8 mouse cellular contexts compared by ENCODE assay signal in the genomic region with DNA sequence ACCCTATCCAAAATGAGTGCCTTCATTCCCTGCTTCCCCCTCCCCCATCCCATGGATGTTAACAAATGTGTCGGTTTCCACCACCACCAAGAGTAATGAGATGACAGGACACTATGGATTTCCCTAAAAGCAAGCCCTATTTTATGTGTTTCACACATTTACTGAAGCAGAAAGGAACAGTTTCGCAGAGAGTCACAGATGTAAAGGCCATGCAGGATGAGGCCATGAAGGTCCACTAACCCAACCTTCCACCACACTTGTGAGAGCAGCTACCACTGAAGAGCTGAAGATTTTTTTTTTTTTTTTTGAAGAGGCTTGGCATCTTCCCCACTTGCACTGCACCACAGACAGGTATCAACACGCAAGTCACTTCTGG. TPM values are rescaled to one million over a fixed set of nuclear protein-coding genes. Genes with fewer than 3 reads are reported as not detected.
A peak's percentile ranks its signal among the peaks of the same experiment; 100 is the strongest.
DNase-seq lines count a peak whose midpoint lies in the region; ATAC-seq and TF ChIP-seq lines count a peak whose summit lies in the region.

No protein-coding gene starts in this region.

- DNase-seq in cerebellum, postnatal 10 days, result peak; percentile 45 to 59
- DNase-seq in cerebellum, adult 11 months, result no peak
- no peak for DNase-seq in lung, postnatal 4 days
- no peak for DNase-seq in ovary, adult 18-20 months (ENCODE audit: low spot score)

- H3K36me3 ChIP-seq in lung, embryonic 15.5 days, result no peaks in the 10 kb centered on the region
- H3K36me3 ChIP-seq in intestine, embryonic 16.5 days (ENCODE audit: control insufficient read depth, insufficient read depth, low read length), result no peaks in the 10 kb centered on the region
- no peaks in the 10 kb centered on the region for H3K36me3 ChIP-seq in neural tube, embryonic 12.5 days

- no peak for TF ChIP-seq POLR2A in cortical plate, adult 2 months (IDR thresholded peaks at IDR 0.05; ENCODE audit: extremely low read depth, insufficient read depth, low read length)

- WGBS in lung, embryonic 15.5 days, result 15% methylated on average over 3 of the region's 3 CpGs
- WGBS in intestine, embryonic 16.5 days, result 20% methylated on average over 3 of the region's 3 CpGs
- 17% methylated on average over 3 of the region's 3 CpGs for WGBS in neural tube, embryonic 12.5 days

- peak overlapping the region; percentile 92 for H3K4me3 ChIP-seq in lung, embryonic 15.5 days
- H3K4me3 ChIP-seq in cortical plate, adult 2 months (ENCODE audit: insufficient read depth, low read length), result peak overlapping the region; percentile 50
- H3K4me3 ChIP-seq in intestine, embryonic 16.5 days (ENCODE audit: low read length), result peak overlapping the region; percentile 78
- H3K4me3 ChIP-seq in neural tube, embryonic 12.5 days, result peak overlapping the region; percentile 69

- ATAC-seq in lung, embryonic 15.5 days (ENCODE audit: borderline replicate concordance, extremely low read depth, low FRiP score, low TSS enrichment), result peak; percentile 1; the same call in 1 of the 2 replicates
- ATAC-seq in intestine, embryonic 16.5 days, result no peak
- ATAC-seq in neural tube, embryonic 12.5 days (ENCODE audit: low FRiP score, low read depth), result 0 out of 2 replicates have a peak, but pooled peaks have one; percentile 3

- peak overlapping the region; percentile 71 for H3K4me2 ChIP-seq in lung, embryonic 15.5 days
- H3K4me2 ChIP-seq in intestine, embryonic 16.5 days (ENCODE audit: low read depth, low read length), result peak overlapping the region; percentile 63
- peak overlapping the region; percentile 64 for H3K4me2 ChIP-seq in neural tube, embryonic 12.5 days (replicated peaks)

- peak overlapping the region; percentile 98 for H3K27ac ChIP-seq in lung, embryonic 15.5 days
- H3K27ac ChIP-seq in cortical plate, adult 2 months (ENCODE audit: insufficient read depth, low read length), result no peak overlapping the region
- H3K27ac ChIP-seq in intestine, embryonic 16.5 days (ENCODE audit: low read length), result peak overlapping the region; percentile 95
- peak overlapping the region; percentile 92; the same call in 1 of the 2 replicates for H3K27ac ChIP-seq in neural tube, embryonic 12.5 days

- H3K9me3 ChIP-seq in lung, embryonic 15.5 days, result no peaks in the 10 kb centered on the region
- H3K9me3 ChIP-seq in intestine, embryonic 16.5 days (ENCODE audit: control insufficient read depth, low read length), result no peaks in the 10 kb centered on the region
- no peaks in the 10 kb centered on the region for H3K9me3 ChIP-seq in neural tube, embryonic 12.5 days

- no peaks in the 10 kb centered on the region for H3K27me3 ChIP-seq in lung, embryonic 15.5 days
- no peaks in the 10 kb centered on the region for H3K27me3 ChIP-seq in intestine, embryonic 16.5 days (replicated peaks; ENCODE audit: control insufficient read depth, insufficient read depth, low read length)
- H3K27me3 ChIP-seq in neural tube, embryonic 12.5 days (replicated peaks), result no peaks in the 10 kb centered on the region

- H3K9ac ChIP-seq in lung, embryonic 15.5 days, result peak overlapping the region; percentile 88
- H3K9ac ChIP-seq in intestine, embryonic 16.5 days (ENCODE audit: low read depth, low read length), result peak overlapping the region; percentile 83
- H3K9ac ChIP-seq in neural tube, embryonic 12.5 days, result peak overlapping the region; percentile 76

- no peak for TF ChIP-seq CTCF in cortical plate, adult 2 months (IDR thresholded peaks at IDR 0.05; ENCODE audit: extremely low read depth, insufficient read depth, low read length)

- H3K4me1 ChIP-seq in lung, embryonic 15.5 days, result peaks cover 12% of the 10 kb centered on the region; the same call in 1 of the 2 replicates
- no peaks in the 10 kb centered on the region for H3K4me1 ChIP-seq in cortical plate, adult 2 months (ENCODE audit: control insufficient read depth, insufficient read depth, low read length)
- peaks cover 3% of the 10 kb centered on the region; the same call in 1 of the 2 replicates for H3K4me1 ChIP-seq in intestine, embryonic 16.5 days (ENCODE audit: control insufficient read depth, insufficient read depth, low read length)
- H3K4me1 ChIP-seq in neural tube, embryonic 12.5 days, result peaks cover 8% of the 10 kb centered on the region

RNA-seq across cellular contexts. Expression of a gene that starts 0.8 kb away (rescaled TPM):
- polyA plus RNA-seq in lung, embryonic 15.5 days (2015; fragmentation: Nextera tagmentation; extraction: Ambion mirVana), result 22.0 and 24.1 TPM in 2 replicates
- 41.7 and 56.5 TPM in 2 replicates for polyA plus RNA-seq in cortical plate, adult 2 months (2012; rRNA removed)
- 17.1 TPM in 2 replicates for polyA plus RNA-seq in intestine, embryonic 16.5 days (2015; fragmentation: Nextera tagmentation; extraction: Ambion mirVana)
- 24.4 and 27.6 TPM in 2 replicates for polyA plus RNA-seq in neural tube, embryonic 12.5 days (2016; fragmentation: Nextera tagmentation; extraction: Ambion mirVana)

RNA-seq across cellular contexts. Expression of a gene that starts 19.6 kb away (rescaled TPM):
- 0.21 TPM in 1 of 2 replicates, not detected in the other for polyA plus RNA-seq in lung, embryonic 15.5 days (2015; fragmentation: Nextera tagmentation; extraction: Ambion mirVana)
- 0.21 and 0.40 TPM in 2 replicates for polyA plus RNA-seq in cortical plate, adult 2 months (2012; rRNA removed)
- not detected in 2 replicates for polyA plus RNA-seq in intestine, embryonic 16.5 days (2015; fragmentation: Nextera tagmentation; extraction: Ambion mirVana)
- not detected in 2 replicates for polyA plus RNA-seq in neural tube, embryonic 12.5 days (2016; fragmentation: Nextera tagmentation; extraction: Ambion mirVana)

Comparison
In these comparisons a context has a peak if more than half of its experiments do, and no peak if none do; other contexts are left out.
1. DNase-seq: peak in cerebellum, postnatal 10 days (2 of 2); none in cerebellum, adult 11 months (single experiment), lung, postnatal 4 days (0 of 2) and ovary, adult 18-20 months (single experiment).
2. Peak in every context shown above with its lines, with median percentiles within 50 percentile points of each other: H3K4me2 ChIP-seq, H3K4me3 ChIP-seq and H3K9ac ChIP-seq.